Mouse (Mus musculus) kidney, postnatal 4 days (tissue): ENCODE data around the gene Kpna1.
"Not testable (repeated sequence)": the region's sequence is repeated elsewhere in the genome, so short reads cannot be mapped to it uniquely, and the experiment has no call there.

Experiments used
- DNase-seq, 2 experiments: peaks; one replicate each; pipeline ENCODE4 v3.0.0; 2021; ENCODE audit warnings: mixed read lengths in 2 of 2

The Kpna1 gene

GRCm38 (mm10) chr16:35993316-35993715 lies 14.8 kb downstream of the Kpna1 start:
- DNase-seq, result no peak

- not testable (repeated sequence) for DNase-seq
Observed at GRCm38 (mm10) chr16:35998852-35999251, 20.3 kb downstream of the Kpna1 start.

- DNase-seq, result no peak
Observed at GRCm38 (mm10) chr16:36008396-36008795, 29.8 kb downstream of the Kpna1 start.

- no peak for DNase-seq
Observed at GRCm38 (mm10) chr16:36016335-36016734, 37.8 kb downstream of the Kpna1 start.

- DNase-seq, result not testable (repeated sequence)
Observed at GRCm38 (mm10) chr16:36028120-36028519, 49.6 kb downstream of the Kpna1 start.

- peak; percentile 89 to 94 for DNase-seq
Observed at GRCm38 (mm10) chr16:36040640-36041624, 62.4 kb downstream of the Kpna1 start, which contains the start of gene Wdr5b. TSS of gene Wdr5b (plus strand) at chr16:36041190.

GRCm38 (mm10) chr16:36041625-36042020 lies 63.1 kb downstream of the Kpna1 start:
- DNase-seq, result no peak

- no peak for DNase-seq
Observed at GRCm38 (mm10) chr16:36043073-36043472, 64.5 kb downstream of the Kpna1 start.

GRCm38 (mm10) chr16:36043964-36044363 lies 65.4 kb downstream of the Kpna1 start:
- no peak for DNase-seq

- no peak for DNase-seq
Observed at GRCm38 (mm10) chr16:36047538-36047937, 69.0 kb downstream of the Kpna1 start.

GRCm38 (mm10) chr16:36051491-36051890 lies 72.9 kb downstream of the Kpna1 start:
- DNase-seq, result no peak

- no peak for DNase-seq
Observed at GRCm38 (mm10) chr16:36053524-36054275, 75.2 kb downstream of the Kpna1 start.

- DNase-seq, result no peak
Observed at GRCm38 (mm10) chr16:36054920-36055319, 76.4 kb downstream of the Kpna1 start.

GRCm38 (mm10) chr16:36056416-36056815 lies 77.9 kb downstream of the Kpna1 start:
- DNase-seq, result no peak

GRCm38 (mm10) chr16:36057933-36058475 lies 79.5 kb downstream of the Kpna1 start:
- DNase-seq, result no peak

GRCm38 (mm10) chr16:36062534-36062933 lies 84.0 kb downstream of the Kpna1 start:
- DNase-seq, result not testable (repeated sequence)

GRCm38 (mm10) chr16:36063315-36063714 lies 84.8 kb downstream of the Kpna1 start:
- no peak for DNase-seq

GRCm38 (mm10) chr16:36064904-36065303 lies 86.4 kb downstream of the Kpna1 start:
- DNase-seq, result no peak

GRCm38 (mm10) chr16:36067694-36068093 lies 89.1 kb downstream of the Kpna1 start:
- no peak for DNase-seq

- DNase-seq, result no peak
Observed at GRCm38 (mm10) chr16:36068356-36068755, 89.8 kb downstream of the Kpna1 start.

GRCm38 (mm10) chr16:36069819-36070575 lies 91.4 kb downstream of the Kpna1 start:
- no peak for DNase-seq

GRCm38 (mm10) chr16:36071071-36071449 lies 92.5 kb downstream of the Kpna1 start:
- DNase-seq, result no peak
